Mouse (Mus musculus) frontal cortex, postnatal 14 days (tissue): ENCODE results near the gene Cfap97.

Source experiments
- DNase-seq, 2 experiments: peaks; one replicate each; pipeline ENCODE4 v3.0.0; 2022; ENCODE audit warnings: low spot score in 2 of 2

Gene Cfap97

DNA sequence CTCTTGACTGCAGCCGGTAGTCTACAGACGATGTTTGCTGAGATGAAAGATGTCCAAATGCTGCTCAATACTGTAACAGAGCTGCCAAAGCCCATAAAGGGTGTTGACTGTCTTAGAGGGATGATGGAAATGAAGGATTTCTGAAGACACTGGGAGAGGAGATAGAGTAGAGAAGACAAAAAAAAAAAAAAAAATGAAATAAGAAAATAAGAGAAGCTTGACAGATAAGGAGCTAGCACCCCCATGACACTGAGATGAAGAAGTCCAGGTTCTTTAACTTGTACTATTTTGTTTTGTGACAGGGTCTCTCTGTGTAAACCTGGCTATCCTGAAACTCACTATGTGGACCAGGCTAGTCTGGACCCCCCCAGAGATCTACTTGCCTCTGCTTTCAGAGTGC is 1.5 kb downstream of the Cfap97 start:
- no peak for DNase-seq

DNA sequence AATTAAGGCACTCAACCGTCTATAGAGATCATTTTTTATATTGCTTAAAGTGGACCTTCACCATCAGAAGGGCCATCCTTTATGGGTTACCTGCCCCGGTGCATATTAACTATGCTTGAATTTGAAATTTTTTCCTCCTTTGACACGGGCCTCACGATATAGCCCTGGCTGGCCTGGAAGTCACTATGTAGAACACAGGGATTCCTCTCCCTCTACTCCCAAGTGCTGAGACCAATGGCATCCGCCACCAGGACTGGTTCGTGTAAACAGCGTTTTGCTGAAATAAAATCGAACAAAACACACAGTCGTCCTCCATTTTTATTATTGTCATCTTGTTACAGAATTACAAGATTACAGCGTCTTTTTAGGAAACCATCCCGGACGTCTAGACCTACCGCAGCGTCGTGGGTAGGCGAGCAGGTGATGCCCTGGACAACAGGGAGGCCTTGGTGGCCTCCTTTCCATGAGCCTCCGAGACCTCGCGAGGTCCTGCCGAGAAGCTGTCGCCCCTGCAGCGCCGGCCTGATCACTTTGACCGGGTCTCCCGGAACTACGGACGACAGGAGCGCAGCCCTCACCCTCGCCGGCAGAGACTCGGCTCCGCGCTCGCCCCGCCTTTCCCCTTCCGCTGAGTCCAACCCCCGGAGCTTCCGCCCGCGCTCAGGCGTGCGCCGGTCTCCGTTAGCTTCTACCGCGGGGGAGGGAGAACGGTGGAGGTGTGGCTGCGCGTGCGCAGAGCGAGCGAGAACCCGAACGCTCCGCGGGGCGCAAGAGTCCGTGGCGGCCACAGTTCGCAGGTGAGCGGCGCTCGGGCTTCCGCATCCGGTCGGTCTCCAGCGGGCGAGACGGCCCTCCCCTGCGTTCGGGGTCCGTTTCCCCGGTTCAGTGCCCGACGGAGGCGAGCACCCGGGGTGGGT is 11.6 kb downstream of the Cfap97 start:
- peak; percentile 90 to 94 for DNase-seq

DNA sequence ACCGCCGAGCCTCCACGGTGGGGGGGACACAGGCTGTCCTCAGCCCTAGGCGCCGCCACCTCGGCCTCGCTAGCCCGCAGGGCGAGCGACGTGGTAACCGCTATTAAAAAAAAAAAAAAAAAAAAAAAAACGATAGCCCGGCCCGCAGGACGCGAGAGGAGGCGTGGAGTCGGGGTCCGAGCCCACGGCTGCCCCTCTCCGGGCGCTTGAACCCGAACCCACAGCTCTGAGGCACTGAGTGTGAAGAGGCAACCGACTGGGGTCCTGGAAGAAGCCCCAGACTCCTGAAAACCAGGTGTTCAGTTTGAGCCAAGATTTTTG is 12.3 kb downstream of the Cfap97 start:
- DNase-seq, result no peak

DNA sequence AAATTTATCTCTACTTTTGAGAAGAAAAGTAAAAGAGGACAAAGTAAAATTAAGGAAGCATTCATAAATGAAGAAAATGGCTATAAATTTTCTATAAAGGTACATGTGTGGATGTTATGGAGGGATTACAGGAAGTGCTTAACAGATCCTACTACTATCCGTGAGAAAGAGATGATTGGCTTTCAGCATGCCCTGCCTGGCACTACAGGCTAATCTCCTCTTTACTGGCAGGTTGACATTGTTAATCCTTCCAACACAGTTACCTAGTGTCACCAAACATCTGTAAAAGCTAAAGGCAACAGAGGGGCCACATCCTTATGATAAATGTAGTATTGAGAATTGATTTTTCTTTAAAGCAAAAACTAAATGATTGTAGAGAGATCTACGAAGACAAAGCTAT is 22.1 kb downstream of the Cfap97 start:
- no peak for DNase-seq

DNA sequence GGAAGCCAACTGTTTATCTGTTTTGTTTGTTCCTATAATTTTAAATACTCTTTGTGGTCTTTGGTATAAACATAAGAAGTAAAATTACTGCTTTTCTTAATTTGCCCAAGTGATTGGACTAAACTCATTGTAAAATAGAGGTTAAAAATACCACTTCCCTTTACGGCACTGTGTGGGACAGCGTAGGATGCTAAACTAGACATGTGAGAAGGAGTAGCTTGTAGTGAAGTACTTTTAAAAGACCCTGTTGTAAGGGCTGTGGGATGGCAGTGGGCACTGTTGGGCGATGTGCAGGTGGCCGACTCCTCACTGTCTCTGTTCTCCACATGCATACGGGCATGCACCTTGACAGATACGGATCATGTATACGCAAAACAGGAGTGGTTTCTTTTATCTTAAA is 28.6 kb downstream of the Cfap97 start:
- DNase-seq, result no peak

DNA sequence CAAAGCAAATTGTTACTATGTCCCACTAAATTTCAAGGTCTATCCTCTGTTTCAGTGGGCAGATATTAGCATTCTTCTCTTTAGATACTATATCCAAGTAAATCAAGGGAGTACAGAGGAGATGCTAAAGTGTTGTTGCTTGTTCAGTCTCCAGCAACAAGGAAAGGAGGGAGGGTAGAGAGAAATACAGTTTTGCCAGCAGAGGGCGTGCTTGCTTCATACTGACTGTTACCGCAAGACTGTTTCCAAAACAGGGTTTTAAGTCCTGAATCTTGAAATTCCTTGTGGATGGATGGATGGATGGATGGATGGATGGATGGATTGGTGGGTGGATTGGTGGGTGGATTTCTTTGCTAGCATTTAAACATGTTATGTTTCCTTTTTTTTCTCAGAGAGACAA is 33.8 kb downstream of the Cfap97 start:
- peak in 1 of 2 experiments; percentile 45 for DNase-seq

DNA sequence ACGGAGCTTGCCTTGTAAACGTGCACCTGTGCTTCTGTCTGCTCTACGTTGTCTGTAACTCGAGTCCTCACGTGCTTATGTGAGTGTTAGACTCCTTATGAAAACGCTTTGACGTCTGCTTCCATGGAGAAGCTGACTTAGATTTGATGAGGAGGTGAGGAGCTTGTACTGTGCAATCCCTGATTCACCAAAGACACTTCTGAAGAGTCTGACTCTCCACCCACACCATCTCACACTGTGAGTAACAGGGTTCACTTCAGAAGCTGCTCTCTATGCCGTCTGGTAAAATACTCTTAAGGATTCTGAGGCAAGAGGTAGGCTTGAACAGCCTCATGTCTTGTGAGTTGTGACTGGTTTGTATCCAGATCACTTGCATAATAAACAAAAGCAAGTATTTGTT is 41.5 kb downstream of the Cfap97 start:
- DNase-seq, result no peak

DNA sequence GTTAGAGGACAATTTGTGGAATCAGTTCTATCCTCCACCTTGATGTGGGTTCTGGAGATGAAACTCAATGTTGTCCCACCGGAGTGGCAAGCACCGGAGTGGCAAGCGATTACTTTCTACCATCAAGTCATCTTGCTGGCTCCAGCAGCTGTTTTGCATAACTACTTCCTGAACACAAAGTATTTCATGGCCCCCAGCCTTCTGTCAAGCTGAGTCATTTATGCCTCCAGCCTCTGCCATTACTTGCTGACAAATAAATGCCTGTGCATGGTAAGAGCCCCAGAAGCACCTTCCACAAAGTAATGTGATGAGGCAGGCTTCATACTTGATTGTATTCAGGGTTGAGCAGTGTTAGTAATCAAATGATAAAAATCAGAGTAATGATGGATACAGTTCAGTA is 45.3 kb downstream of the Cfap97 start:
- no peak for DNase-seq

DNA sequence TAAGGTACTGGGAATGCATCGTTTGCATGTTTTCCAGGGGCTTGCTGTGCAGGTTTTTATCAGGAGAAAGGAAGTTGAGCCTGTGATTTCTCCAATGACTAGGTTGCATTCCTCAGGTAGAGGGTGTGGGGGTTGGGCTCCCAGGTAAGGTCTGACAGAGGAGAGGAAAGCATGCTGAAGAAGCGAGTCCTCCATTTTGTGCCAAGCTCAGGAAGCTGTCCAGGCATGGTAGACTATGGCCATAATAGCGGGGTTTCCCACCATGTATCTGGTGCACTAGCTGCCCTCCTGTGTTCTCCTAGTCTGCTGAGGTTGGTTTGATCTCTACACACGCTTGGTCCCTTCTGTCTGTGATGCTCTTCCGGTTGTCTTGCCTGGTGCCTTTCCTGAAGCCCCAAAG is 46.1 kb downstream of the Cfap97 start:
- DNase-seq, result no peak

DNA sequence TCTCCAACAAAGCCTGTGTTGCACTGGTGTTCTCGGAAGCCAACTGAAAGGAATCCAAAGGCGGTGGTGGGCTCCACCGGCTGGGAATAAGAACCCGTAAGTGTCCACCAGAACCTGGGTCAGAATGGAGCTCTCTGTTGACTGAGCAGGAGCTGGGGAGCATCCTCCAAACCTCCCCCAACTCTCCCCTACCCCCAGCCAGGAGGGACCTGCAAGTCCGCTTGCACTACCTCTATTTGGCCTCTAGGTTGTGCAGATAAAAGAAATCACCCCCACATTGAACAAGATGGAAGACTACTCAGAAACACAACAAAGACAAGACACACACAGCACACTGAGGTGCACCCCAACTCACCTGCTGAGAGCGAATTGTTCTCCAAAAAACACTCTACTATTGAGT is 50.8 kb downstream of the Cfap97 start:
- no peak for DNase-seq

DNA sequence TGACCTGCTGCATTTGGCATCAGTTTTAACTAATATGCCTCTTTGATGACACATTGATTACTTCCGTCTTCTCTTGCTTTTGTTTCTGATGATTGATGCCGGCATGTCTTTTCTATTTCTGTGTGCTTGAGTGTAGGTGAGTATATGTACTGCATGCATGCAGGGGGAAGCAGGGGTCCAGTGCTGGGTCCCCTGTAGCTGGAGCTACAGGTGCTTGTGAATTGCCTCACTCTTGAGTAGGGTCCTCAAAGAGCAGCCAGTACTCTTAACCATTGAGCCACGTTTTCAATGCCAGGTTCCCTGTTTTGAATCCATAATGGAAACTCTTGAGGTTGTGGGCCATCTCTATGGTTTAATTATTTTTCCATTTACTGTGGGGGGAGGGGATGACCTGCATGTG is 52.7 kb downstream of the Cfap97 start:
- DNase-seq, result no peak

DNA sequence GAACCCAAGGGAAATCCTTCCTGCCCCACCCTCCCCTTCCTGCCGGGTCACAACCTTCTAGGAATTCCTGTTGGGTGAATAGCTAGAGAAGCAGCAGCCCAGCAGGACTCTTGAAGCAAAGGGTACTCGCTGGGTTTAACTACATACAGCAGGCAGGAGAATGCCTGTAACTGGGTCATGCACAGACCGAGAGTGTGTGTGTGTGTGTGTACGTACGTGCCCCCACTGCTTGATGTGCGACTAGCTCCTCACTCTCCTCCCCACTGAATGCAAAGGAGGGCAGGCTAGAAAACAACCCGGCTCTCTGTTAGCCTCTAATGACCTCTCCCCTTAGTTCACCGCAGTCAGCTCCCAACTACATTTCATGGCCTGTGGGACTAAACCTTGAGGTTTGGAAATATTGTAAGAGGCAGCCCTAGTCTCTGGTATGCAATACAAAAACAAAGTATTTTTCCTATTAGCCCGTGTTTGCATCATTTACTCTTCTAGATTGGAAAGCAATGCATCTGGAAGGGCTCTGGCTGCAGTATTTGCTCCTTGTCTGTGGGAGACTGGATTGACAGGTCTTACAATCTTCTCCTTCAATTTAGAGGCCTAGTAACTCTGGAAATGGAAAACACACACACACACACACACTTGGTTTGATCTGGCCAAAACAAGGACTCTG is 53.5 kb downstream of the Cfap97 start:
- DNase-seq, result no peak

DNA sequence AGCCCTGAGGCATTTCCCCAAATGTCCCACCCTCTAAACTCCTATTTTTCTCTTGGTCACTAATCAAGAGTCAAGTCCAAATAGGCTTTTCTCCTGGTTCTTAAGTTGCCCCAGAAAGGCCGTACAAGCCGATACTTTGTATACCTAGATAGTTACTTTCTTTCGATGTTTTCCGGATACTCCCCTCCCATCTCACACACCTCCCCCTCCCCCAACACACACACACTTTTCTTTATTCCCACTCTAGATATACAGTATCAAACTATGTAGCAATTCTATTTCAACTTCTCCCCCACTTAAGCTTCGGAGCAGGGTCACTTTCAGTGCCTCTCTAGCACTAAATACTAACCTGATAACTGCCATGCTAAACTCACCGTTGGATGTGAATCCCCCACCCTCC is 54.5 kb downstream of the Cfap97 start:
- DNase-seq, result no peak

DNA sequence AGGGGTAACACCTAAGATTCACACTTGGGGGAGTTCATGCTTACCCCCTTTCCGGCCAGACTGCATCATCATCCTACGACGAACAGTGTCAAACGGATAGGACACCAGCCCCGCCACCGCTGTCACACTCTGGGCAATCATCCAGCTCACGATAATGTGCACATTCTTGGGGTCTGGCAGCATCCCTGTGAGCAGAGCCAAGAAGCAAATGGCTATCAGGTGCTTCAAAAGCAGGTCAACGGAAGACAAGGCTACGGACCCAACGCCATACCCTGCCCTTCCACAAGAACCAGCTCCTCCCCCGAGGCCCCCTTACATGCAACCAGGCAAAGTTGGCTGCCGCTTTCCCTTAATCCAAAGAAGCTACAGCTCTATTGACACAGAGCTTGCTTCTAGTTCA is 56.8 kb downstream of the Cfap97 start:
- DNase-seq, result peak; percentile 26 to 44

DNA sequence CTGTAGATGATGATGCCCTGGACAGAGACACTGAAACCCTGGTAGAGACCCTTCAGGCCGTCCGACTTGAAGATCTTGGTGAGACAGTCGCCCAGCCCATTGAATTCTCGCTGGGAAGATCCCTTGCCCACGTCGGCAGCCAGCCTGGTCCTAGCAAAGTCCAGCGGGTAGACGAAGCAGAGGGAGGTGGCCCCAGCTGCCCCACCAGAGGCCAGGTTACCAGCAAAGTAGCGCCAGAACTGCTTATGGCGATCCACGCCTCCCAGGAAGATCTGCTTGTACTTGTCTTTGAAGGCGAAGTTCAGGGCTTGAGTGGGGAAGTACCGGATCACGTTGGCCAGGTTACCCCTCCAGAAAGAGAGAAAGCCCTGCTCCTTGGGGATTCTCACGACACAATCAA is 57.5 kb downstream of the Cfap97 start:
- DNase-seq, result no peak

DNA sequence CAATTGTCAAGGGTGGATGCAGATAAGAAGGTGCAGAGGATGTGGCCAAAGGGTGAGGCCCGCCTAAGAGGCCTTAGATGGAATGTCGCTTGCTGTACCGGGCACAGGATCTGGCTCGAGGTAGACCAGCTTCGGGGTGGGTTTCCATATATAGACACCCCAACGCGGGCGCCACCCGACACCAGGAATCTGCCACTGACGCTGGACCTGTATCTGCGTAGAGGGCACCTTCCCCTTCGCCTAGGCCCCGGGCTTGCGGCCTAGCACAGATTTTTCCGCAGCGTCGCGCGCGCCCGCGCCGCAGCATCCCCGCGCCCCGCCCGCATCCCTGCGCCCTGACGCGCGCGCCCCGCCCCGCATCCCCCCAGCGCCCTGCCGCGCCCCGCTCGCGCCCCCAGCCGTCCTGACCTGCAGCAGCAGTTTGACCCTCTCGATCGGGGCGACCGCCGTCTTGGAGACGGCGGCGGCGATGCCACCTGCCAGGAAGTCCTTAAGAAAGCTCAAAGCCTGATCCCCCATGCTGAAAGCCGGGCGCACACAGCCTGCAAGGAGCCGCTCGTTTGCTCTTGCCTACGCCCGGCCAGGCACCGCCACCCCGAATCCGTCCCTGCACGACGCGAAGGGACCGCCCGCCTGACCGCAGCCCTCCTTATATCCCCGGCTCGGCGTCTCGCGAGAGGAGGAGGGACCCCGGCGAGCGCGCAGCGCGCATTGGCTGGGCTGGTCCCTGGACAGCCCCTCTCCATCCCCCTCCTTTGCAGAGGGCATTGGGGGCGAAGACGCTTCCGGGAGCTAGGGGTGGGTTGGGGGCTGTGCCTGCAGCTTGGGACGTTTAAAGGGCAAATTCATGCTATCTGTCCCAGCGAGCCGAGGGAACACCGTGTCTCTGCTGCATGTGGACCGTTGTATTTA is 59.1 kb downstream of the Cfap97 start, which contains the start of gene Slc25a4:
Gene Slc25a4, minus strand, starts transcription at position 881 of the 912 bp plus-strand sequence.
- peak; percentile 94 to 97 for DNase-seq

DNA sequence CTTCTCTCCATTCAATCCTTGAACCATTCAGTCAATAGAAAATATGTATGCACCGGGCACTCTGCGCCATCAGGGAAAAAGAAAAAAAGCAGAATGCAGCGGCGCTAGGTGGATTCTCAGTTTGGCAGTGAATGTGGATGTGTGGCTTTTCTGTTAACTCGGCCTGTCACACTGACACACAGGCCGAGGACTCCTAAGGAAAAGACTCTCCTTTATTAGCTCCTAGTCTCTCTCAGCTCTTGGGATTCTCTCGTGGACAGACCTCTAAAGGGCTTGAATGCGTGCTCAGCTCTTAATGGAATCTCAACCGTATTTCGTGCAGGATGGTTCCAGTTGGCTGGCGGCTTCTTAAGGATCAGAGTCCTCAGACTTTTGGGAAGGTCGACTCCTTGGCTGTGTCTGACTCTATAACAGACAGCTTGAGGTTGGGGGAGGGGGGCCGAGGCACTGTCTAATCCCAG is 60.1 kb downstream of the Cfap97 start:
- no peak for DNase-seq

DNA sequence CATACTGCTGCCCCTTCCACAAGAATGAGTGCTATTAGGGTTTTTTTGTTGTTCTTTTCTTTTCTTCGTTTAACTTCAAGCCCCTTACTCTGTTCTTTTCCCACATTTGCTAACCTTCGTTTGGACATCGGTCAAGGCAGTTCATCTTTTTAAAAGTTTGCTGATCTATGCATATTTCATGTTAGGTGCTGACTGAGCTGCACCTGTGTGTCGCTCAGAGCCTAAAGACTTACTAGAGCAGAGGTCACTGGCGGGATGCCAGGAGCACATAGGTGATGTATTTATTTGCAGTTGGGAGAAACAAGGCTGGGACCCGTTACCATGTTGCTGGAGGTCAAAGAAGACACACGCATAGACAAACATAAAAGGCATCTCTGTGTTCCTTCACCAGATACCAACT is 60.6 kb downstream of the Cfap97 start:
- no peak for DNase-seq

DNA sequence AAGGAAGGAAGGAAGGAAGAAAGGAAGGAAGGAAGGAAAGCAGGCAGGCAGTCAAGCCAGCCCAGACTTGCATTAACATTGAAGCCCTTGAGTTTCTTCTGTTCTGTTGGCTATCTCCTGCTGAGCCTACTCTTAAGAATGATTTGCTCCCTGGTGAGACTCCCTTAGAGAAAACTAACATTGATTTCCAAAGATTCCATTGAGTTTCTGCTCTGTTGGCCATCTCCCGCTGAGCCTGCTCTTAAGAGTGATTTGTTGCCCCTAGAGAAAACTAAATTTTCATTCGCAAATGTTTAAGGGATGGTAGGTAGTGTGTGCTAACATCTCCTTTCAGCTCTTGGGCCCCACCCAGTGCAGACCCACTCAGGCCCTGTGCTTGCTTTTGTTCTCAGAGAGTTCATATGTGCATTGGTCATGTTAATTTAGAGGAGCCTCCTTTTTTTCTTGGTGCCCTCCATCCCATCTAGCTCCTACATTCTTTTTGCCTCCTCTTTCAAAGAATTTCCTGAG is 62.5 kb downstream of the Cfap97 start:
- DNase-seq, result no peak

DNA sequence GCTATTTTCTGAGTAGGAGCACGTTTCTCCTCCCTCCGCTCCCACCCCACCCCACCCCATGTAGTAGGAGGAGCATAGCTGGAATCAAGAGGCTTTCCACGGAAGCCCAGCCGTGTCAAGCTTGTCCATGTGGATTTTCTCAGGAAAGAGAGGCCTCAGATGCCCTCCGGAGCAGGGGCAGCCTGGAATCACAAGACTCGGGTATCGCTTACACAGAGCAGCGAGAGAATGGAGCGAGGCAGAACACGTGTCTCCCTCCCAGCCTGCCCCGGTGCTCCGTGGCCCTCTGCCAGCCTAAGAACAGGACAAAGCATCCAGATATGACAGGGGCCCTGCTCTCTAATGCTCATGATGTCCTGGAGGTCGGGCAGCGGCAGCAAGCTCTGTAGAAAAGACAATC is 65.3 kb downstream of the Cfap97 start:
- peak in 1 of 2 experiments; percentile 42 for DNase-seq

DNA sequence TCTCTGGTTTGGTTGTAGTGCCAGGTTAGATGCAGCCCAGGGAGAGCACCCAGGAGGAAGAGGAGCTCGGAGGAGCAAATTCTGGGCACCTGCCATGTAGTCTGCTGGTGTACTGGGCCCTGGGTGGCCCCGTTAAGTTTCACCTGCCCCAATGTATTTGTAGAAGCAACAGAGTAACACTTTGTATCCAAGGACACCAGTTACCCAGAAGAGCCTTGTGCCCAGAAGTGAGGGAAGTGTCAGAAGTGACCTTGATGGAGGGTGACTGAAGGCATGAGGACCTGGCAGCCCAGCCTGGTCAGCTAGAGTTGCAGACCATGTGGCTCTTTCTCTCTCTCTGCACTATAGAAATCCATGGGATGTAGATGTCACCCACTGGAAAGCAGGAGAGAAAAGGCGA is 69.0 kb downstream of the Cfap97 start:
- no peak for DNase-seq

DNA sequence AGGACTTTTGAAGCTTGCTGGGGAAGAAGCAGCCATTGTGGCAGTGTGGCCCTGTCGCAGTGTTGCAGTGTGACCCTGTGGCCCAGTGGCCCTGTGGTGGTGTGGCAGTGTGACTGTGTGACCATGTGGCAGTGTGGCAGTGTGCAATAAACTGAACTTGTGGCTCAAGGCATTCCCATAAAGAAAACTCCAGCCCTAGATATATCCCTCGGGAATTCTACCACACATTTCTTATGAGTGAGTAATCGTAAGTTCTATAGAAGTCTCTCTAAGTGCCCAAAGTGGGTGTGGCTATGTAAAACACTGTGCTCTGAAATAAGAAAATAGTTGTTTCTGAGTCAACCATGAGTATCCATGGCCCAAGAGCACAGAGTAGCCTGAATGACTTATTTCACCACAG is 73.9 kb downstream of the Cfap97 start:
- no peak for DNase-seq
